Mouse (Mus musculus) c-Kit-positive CD71-positive TER-119-positive erythroid progenitor cells, embryonic 14.5 days (primary cell): ENCODE measurements around the gene Lrrc27.

Experiments
- DNase-seq: peaks from one replicate; pipeline ENCODE4 v3.0.0-alpha.2; 2013; ENCODE audit warnings: low spot score

The Lrrc27 gene

GRCm38 (mm10) chr7:139246931-139247880, 34.4 kb downstream of the Lrrc27 start:
- no peak for DNase-seq

GRCm38 (mm10) chr7:139247881-139248614, 35.3 kb downstream of the Lrrc27 start, which contains the start of gene Pwwp2b:
TSS of gene Pwwp2b (plus strand) at chr7:139248482.
- no peak for DNase-seq

GRCm38 (mm10) chr7:139248615-139249405, 36.0 kb downstream of the Lrrc27 start:
- no peak for DNase-seq

DNA sequence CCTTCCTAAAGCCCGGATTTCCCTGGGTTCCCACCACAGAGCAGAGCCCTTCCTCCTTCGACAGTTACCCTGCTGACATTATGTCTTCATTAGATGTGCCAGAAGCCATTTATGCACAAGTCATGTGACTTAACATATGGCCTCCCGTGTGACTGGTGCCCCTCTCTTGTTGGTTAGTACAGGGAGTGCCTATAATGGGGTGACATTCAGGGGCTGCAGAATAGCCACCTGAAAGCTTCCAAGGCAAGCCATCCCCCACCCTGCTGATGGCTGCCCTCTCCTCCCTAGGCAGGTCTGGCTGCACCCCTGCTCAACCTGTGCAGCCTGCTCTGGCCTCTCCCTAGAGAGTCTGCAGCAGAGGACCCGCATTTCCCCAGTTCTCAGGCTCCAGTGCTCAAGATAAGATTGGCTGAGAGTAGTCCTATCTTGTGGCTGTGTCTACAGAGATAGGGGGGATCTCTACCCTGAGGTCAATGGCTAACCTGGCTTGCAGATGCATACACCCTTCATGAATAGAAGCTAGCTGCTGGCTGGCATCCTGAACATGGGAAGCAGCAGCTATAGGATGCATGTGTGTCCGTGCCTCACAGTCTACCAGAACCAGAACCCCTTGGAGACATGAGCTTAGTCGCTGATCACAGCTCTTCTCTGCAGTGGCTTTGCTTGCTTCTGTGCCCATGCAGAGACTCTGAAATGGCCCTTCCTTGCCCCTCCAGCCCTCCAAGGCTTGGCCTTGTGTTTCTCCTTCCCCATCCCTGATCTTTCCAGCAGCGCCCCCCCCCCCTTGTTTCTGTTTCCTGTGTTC, 36.8 kb downstream of the Lrrc27 start:
- no peak for DNase-seq

GRCm38 (mm10) chr7:139251881-139252301, 39.1 kb downstream of the Lrrc27 start:
- no peak for DNase-seq

DNA sequence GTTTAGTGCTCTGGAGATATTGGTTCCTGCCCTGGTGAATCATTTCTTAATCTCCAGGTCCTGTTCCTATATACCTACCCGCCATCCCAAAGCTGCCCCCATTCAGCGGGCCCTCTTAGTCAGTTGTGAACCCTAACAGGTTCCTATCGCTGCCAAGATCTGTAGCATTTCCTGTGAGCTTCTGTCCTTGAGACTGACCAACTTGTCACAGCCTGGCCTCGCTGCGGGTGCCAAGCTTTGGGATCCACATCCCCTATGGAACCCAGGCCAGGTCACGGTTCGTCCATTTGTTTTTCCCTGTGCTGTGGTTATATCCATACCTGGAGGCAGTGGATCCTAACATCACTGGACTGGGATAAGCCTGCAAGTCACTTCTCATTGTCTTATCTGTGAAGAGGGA, 39.8 kb downstream of the Lrrc27 start:
- DNase-seq = no peak

DNA sequence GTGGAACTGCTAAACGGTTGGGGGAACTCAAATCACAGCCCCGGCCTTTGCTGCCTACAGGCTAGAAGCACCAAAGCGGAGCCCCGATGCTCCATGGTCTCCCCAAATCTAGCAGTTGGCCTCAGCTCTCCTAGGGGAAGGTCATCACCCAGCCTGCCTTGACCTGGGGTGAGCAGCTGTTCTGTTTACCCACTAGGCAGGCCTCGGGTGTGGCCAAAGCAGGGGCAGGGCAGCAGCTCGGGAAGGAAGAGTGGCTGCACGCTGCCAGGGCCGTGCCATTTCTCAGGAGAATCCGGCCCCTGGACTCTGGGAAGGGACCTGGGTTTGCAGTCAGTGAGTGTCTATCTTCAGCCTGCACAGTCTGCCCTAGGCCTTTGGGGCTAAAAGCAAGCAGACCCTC, 40.2 kb downstream of the Lrrc27 start:
- no peak for DNase-seq

DNA sequence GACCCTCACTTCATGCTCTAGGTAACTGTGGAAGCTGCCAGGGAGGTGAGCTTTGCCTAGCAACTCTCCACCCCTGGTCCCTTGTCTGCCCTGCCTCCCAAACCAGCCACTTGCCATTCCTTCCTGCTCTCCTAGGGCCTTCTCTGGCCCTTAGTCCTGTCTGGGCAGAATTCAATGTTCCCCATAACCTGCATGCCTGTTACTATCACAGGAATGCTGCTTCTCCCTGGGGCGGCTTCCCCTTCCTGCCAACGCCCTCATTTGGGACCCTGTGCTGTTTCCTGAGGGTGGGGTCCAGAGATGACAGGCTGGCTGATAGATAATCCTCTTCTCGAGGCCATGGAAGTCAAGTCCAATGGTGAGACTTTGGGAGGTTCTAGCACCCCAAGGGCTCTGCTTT, 40.7 kb downstream of the Lrrc27 start:
- no peak for DNase-seq

DNA sequence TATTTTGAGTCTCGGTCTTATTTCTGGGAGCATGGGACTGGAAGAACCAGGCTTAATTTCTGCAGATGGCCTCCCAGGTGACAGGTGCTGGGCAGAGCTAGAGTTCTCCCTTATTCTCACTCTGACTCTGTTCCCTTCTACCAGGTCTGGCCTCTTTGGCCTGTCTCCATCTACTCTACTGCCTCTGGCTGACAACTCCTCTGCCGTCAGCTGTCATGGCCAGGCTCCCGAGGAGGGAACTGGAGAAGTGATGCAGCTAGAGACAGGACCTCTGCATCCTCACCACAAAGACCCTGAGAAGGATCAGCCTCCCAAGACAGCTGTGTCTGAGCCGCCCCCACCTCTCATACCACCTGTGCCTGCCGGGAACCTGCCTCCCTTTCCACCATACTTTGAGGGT, 41.8 kb downstream of the Lrrc27 start:
- no peak for DNase-seq

DNA sequence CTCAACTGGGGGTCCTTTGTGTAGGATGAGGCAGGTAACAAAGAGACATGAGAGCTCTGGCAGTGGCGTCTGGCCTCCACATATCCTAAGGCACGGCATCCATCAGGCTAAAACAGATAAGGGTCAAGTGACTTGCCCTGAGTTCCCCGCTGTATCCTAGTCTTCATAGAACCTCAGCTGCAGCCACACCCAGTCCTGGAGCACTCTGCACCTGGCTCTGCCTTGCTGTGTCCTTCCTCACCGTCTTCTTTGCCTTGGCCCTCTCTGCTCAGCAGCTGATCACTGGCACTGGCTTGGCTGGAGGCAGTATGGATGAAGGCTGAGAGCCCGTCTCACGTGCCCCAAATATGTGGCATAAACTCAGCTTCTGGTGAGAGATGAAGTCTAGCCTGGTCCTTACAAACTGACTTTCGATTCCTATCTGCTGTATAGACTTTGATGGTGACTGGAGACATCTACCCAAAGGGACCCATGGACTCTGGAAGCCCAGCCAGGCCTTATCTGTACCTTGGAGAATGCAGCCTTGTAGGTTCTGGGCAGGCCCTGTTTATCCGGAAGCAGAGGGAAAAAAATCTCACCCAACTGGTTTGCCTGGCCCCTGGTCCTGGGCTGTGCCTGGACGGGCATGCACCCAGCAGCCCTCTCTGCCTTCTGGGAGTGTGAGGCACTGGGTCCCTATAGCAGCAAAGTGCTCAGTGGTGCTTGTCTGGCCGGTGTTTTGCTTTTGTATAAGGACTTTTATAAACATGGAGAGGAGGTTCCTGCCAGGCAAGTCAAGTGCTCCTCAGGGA, 45.2 kb downstream of the Lrrc27 start:
- DNase-seq = no peak

DNA sequence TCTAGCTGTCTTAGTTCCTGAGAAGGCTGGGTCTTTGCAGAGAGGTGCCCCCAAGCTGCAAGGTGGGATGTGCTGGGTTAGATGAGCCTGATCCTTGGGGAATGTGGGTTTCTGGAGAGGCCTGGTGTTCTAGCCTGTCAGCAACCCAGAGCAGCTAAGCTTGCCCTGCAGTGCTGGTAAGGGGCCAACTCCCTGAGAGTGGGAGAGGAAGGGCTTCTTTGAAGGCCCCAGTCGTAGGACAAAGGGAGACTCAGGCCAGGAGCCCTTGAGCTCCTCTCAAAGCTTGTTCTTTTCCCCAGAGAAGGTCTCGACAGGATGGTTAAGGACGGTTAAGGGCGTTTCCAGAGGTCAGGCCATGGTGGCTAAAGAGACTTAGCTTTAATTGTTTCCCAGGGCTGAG, 51.5 kb downstream of the Lrrc27 start:
- no peak for DNase-seq

DNA sequence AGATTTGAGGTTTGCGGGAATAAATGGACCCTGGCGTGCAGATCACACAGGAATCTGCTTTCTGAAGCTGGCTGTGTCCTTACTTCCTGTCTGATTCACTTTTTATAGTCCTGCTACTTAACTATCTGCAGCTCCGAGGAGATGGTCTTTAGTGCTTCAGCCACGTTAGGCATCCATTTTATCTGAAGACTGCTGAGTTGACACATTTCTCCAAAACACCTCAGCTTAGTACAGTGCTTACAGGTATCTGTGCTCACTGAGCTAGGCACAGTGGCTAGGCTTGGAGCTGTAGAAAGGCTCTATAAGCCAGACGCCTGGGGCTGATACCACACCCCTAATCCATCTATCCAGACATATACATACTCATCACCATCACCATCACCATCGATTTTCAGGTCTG, 52.8 kb downstream of the Lrrc27 start:
- DNase-seq = no peak

- DNase-seq = no peak
These were observed 53.6 kb downstream of the Lrrc27 start for GRCm38 (mm10) chr7:139266431-139266830.

DNA sequence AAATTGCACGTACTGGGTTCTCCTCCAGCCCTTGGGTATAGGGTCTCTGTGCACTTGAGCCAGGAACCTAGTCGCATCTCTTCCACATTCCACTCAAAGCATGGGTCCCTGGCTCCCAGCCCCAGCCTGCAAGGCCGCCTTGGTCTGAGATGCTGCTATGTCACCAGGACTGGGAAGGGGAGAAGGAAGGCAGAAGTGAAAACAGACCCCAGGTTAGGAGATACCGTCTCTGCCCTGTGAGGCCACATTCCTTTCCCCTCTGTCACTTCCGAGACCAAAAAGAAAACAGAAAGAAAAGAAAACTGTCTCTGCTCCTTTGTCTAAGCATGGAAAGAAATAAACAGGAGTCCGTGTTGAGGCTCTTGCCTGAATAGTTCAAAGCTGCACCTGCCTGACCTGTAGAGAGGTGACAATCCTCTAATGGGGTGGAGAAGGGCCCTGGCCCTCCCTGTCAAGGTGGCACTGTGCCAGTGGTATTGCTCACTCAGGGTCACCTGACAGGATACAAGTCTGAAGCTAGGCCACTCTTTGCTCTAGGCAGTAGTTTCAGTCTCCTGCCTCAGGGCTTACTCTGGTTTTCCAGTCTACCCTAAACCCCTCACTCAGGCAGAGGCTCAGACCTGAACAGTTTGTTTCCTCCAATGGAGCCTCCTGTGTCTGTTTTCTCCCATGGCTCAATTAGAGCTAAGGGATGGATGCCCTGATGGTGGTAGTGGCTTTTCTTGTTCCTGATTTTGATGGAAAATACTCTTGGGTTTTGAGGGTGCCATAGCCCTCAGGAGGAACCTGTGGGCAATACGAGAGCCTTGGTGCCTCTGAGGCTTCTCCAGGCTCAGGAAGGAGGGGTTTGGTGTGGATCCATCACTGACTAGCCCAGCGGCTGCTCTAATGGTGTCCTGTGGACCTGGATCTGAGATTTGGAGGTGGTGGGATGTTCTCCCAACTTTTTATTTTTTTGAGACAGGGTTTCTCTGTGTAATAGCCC, 54.4 kb downstream of the Lrrc27 start:
- DNase-seq = no peak

DNA sequence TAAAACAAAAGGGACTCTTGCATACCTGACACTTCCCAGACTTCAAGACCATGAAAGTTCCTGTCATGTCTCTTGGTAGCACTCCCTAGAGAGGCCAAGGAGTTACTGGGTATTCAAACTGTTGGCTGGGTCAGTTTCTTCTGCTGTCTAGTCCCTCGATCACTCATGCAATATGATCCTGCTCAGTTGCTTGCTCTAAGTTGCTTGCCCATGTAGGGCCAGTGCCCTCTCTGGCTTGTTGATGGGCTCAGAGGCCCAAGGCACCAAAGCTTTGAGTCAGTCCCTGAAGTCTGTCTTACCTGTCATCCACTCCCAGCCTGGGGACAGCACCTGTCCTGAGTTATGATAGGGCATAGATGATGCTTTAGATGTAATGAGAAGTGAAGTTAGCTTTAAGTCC, 58.0 kb downstream of the Lrrc27 start:
- DNase-seq = no peak

- no peak for DNase-seq
These were observed 59.1 kb downstream of the Lrrc27 start for GRCm38 (mm10) chr7:139271871-139272270.

- no peak for DNase-seq
These were observed 60.0 kb downstream of the Lrrc27 start for GRCm38 (mm10) chr7:139272639-139273396.

- DNase-seq = no peak
These were observed 60.6 kb downstream of the Lrrc27 start for GRCm38 (mm10) chr7:139273397-139273719.

DNA sequence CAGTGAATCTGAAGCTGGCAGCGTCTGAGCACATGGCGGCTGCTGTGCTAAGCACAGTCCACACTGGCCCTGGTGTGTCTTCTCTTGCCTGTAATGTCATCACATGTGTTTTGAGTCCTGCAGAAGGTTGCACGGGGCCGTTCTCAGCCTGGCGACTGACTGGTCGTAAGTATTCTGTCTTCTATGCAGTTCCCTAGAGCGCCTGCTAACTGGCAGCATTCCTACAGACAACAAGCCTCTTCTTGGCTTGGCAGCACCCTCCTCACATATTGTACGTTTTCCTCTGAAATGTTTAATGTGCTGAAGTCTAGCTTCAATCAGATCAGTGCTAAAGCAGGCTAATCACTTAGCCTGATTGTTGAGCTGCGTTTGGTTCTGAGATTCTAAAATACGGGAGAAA, 62.8 kb downstream of the Lrrc27 start:
- DNase-seq = no peak
